Mouse (Mus musculus) B cell, adult 62 days (primary cell): ENCODE measurements around the gene Carnmt1. TPM values are rescaled to one million over a fixed set of nuclear protein-coding genes. Genes with fewer than 3 reads are reported as not detected.

ENCODE experiments used
- total RNA-seq: library from RNA; stranded (reverse); gene quantifications from 4 replicates; pipeline ENCODE4 v1.2.4, GENCODE M21; 2023

Carnmt1 gene
- 10.1 to 14.2 TPM (median 11.4 TPM) in 4 replicates for total RNA-seq

DNA sequence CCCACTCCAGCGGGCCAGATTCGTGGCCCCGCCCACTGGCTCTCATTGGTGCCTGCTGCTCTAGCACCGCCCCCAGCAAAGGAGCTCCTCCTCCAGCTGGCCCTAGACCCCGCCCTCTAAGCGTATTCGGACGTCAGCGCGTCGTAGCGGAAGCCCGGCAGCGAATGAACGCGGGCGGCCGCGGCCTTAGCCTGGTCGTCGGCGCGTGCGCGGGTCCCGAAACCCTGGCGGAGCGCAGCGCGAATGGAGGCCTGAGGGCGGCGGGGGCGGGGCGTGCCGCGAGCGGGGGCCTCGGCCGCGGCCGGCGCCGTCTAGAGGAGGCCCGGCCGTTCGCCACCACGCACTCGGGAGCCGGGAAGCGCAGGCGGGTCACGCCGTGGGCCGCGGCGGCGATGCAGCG, at the start of gene Carnmt1:
Gene Carnmt1, plus strand, starts transcription at position 157 of the 400 bp plus-strand sequence.

GRCm38 (mm10) chr19:18631644-18632219, 38.8 kb upstream of the Carnmt1 start, which contains the start of the genes Ostf1 and Nmrk1:
TSS of gene Ostf1 (minus strand) at chr19:18631823.
TSS of gene Nmrk1 (plus strand) at chr19:18631950.

GRCm38 (mm10) chr19:18712866-18713300, 42.3 kb downstream of the Carnmt1 start, which contains the start of gene D030056L22Rik:
TSS of gene D030056L22Rik (plus strand) at chr19:18713193.

GRCm38 (mm10) chr19:18749598-18750339, 79.2 kb downstream of the Carnmt1 start, which contains the start of gene Trpm6:
TSS of gene Trpm6 (plus strand) at chr19:18749983.

Other genes with a start within 250 kb of the Carnmt1 start
- gene Ostf1, start 38.9 kb upstream of the Carnmt1 start, total RNA-seq, result 131 to 146 TPM (median 140 TPM) in 4 replicates
- gene Nmrk1, start 38.8 kb upstream of the Carnmt1 start, total RNA-seq, result 30.2 to 37.3 TPM (median 33.8 TPM) in 4 replicates
- gene D030056L22Rik, start 42.4 kb downstream of the Carnmt1 start, total RNA-seq, result 10.5 to 12.4 TPM (median 11.9 TPM) in 4 replicates
- gene Trpm6, start 79.2 kb downstream of the Carnmt1 start, total RNA-seq, result not detected in 4 replicates